Mouse (Mus musculus) urinary bladder, postnatal 25 days (tissue): ENCODE results near the gene Clec16a.

Source experiments
- DNase-seq: peaks from one replicate; pipeline ENCODE4 v3.0.0; 2022; ENCODE audit warnings: low spot score

The Clec16a gene

DNA sequence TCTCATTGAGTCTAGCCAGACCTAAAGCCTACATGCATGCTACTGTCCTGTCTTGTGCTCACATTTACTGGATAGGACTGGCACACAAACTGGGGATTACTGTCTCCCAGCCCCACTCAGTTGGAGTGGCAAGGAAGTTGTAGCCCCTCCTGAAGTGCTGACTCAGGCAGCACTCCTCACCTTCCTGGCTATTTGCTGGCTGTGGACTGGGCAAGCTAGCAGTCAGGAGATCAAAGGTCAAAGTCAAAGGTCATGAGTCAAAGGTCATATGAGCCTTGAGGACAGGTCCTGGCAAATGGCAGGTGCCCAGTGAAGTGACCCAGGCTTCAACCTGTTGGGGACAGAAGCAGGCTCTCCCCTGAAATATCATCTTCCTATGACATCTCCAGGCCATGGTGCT lies 99.1 kb downstream of the Clec16a start:
- DNase-seq = no peak

DNA sequence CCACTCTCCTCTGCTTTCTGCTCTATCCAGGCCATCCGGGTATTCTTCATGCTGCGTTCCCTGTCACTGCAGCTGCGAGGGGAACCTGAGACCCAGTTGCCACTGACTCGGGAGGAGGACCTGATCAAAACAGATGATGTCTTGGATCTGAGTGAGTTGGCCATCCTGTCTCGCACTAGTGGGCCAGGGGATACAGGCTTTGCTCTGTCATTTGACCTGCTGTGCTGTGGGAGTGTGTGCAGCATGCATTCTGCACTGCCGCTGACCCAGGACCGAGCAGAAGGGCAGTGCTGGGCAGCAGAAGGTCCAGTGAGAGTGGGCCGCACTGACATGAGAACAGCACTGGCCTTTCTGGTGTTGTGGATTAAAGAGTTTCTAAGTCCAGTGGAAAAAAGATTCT lies 99.6 kb downstream of the Clec16a start:
- DNase-seq = no peak

DNA sequence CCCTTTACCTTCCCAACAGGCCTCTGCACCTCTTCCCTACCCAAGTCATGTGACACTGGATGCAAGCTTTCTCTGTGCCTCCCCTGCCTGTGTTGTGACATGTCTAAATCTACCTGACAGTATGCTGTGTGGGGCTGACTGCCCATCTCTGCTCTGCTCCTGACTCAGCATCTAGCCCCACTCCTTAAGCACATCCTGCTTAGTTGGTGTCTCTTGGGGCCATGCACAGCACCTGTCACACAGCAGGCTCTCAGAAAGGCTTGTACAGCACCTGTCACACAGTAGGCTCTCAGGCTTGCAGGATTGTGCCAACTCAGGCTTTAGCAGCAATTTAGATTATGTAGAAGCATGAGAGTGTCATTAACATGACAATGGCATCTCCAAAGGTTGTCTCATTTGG lies 106.7 kb downstream of the Clec16a start:
- DNase-seq = no peak

DNA sequence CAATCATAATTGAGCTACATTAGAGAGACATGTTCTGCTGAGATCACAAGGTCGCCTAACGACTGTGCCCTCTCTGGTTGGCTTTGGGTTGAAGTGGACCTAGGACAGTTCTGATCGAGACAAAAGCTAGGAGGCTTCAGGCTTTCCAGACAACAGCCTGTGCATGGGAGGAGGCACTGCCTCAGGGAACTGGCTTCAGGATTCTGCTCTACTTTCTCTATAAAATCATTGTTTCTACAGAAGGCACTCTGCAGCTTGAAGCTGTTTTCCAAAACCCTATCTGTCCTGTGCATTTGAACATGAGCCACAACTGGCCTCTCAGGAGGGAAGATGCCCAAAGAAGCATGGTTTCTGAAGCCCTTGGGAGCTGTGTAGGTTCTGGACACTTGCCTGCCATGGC lies 107.8 kb downstream of the Clec16a start:
- DNase-seq = no peak

DNA sequence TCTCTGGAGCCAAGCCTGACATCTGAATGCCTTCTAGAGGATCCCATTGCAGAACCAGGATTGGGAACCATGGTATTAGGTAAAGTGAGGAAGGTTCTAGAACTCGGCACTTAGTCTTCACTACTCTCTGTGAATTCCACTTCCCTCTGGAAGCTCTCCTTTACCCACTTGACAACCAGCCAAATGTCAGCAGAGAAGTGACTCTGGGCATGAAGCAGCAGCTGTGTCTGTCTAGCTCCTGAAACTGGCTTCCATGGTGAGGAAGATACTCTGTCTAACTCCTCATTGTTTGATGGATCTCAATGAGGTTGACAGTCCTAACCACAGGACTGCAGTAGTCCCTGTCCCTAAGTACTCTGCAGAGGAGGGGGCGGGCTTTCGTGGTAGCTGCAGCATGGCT lies 110.1 kb downstream of the Clec16a start:
- no peak for DNase-seq

DNA sequence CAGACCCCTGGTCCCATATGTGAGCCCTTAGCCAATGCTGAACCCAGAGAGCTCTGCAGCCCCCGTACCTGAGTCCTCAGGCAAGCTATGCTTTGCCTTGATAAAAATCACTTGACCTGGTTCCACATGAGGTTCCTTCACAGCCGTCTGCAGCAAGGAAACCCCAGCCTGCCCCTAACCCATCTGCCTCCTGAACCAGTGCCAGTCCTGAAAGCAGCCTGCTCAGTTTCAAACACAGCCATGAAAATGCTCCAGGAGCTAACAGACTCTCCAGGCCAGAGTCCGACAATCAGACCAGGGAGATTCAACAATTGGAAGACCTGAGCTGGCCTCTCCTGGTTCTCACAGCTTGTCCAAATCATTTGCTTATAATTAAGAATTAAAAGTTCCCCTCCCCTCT lies 110.8 kb downstream of the Clec16a start:
- no peak for DNase-seq

DNA sequence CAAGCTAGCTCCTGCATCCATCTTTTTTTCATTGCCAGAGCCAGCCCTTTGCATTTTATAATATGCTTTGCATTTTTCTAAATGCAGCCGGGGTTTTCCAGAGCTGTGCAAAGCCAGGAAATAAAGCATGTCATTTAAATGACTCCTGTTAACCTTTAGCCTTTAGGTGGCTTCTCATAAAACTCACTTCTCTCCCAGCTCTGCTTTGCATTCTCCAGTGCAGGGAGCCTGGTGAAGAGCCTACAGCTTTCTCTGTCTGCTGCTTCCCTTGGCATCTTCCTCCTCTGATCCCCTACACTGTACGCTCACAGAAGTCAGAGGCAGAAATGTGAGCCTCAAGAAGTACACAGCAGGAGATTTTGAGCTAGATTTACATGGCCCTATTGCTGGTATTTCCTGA lies 111.3 kb downstream of the Clec16a start:
- no peak for DNase-seq

DNA sequence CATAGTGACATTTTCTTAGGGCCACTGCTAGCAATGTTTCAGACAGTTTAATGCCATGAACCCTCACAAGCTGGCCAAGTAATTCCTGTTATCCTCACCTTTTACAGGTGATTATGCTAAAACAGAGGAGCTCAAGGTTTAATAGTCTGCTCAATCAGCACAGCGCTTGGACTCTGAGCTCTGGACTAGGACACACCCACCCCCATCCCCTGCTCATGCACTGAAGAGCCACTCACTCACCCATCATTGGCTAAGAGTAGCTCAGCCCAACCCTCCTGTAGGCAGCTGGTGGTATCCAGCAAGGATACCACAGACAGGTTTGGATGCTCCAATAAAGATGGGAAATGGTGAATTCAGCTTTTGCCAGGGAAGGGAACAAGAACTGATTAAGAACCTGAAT lies 111.8 kb downstream of the Clec16a start:
- no peak for DNase-seq

DNA sequence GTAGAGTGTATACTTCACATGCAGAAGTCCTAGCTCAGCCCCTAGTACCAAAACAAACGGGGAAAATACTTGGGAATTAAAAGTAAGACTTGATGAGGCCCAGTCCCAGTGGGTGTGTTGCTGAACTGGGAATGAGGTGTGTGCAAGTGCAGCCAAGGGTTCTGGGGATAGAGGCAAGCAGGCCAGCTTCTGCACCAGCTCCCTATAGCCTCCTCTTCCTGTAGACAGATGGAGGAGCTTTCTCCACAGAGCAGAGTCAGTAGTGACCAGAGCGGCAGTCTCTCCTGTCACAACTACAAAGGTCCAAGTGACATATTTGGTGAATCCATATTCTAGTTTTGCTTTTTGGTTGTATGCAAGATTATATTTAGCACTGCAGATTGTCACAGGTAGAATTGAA lies 114.1 kb downstream of the Clec16a start:
- DNase-seq = no peak

DNA sequence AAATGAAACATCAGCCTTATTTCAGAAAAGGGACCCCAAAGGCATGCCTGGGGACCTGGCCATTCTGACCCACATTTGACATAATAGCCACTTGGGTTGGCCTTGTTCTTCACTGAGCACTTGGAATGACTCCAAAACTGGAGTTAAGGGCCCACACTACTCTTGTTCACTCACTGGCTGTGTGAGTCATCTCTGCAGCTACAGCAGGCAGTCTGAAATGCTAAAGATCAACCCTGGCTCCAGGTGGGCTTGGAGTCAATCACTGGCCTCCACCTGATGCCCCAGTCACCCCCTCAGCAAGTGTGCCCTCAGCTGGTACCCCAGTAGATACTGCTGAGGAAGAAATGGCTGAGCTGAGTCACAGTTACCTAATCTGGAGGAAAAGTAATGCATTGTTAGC lies 115.4 kb downstream of the Clec16a start:
- DNase-seq = no peak

DNA sequence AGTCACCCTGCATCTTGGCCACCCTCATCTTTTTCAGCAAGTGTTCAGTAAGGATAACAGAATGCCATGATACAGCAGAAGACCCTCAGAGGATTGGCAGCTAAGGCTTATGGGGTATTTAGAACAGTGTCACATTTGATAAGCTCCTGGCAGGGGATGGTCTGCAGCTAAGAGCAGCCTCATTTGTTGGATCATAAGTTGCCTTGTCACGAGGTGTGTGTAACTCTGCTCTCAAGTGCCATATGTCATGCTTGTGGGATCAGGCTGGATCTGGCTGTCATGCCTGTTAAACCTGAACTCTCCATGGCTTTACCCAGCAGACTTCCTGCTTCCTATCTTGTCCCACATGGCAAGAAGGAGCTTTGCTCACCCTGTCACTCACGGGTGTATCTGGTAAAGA lies 116.2 kb downstream of the Clec16a start:
- DNase-seq = no peak

DNA sequence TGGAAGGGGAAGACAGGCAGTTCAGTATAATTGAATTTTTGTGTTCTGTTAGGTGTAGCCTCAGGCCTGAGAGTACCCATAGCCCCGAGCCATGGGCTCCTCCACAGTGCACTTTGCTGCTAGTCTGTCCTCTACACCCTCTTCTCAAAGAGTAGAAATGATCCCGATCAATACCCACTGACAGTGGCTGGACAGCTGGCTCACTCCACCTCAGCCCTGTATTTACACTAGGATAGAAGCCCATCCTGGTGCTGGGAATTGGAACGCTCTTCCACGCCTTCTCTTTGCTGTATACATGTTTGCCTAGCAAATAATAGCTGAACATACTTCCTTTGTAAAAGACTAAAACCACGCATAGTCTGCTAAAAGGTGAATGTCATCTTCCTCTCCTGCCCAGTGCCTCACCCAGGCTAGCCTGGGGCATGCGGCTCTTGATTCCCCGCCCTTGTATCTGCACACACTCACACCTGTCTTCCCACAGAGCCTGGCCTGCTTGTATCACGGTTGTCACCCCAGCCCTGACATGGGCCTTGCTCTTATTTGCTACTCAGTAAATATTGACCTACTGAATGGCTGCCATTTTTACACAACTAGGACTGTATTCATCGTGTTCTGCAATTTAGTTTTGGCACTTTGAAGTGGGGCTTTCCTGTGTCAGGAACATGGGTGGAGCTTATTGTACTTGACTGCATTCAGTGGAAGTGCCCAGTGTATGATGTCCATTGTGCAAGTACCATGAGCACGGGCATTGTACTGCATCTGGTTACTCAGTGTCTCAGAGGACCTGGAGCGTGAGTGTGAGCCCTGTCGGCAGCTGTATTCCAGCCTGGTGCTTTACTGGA lies 119.0 kb downstream of the Clec16a start:
- no peak for DNase-seq

DNA sequence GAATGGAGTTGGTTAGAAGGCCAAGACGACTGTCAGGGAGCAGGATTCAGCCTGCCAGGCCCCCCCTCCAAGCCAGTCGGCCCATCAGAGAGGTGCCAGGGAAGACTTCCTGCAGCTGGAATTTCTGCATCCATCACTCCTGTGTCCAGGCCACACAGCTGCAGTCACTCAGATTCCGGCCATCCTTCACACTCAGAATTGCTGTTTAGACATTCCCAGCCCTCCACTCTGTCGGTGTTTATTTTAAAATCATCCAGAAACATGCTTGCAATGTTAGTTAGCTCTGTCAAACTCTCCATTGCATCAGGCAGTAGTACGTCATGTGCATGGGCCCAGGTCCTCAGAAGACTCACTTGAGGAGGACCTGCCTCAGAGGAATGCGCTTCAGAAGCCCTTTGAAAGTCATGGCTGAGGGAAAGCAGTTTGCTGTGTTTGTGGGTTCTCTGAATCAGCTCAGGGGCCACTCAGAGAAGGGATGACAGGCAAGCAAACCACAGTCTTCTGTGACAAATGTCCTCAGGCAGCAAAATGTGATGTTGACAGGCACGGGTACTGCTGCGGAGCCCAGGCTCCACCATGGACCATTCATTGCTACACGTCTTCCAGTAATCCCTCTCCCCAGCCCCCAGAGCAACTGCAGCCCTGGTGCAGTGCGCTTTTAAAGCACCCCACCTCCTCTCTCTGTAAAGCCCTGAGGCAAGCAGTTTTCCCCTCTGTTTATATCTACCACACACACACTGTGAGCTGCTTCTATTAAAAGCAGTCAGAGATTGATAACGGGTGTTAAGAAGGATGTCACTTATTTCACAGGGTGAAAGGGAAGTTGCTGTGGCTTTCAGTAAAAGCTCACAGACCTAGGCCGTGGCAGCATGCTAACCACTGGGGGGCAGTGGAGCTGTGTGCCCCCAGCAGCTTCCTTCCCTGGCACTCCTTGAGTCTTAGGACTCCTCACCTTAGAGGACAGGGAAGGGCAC lies 120.1 kb downstream of the Clec16a start:
- DNase-seq = no peak

DNA sequence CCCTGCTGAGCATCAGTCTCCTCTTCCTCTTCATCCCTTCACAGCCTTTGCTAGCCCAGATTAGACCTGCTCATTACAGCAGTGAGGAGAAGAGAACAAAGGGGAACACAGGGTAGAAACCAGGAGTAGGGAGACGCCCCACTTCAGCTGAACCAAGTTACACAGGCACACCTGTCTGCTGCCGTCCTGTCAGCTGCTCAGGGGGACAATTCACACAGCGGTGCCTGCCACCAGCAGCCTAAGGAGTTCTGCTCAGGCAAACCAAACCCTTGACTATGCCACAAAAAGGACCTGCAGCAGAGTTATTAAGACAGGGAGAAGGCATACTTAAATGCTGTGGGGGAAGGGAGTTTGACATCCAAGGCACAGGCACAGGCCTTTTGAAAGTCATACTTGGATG lies 121.6 kb downstream of the Clec16a start:
- DNase-seq = no peak

DNA sequence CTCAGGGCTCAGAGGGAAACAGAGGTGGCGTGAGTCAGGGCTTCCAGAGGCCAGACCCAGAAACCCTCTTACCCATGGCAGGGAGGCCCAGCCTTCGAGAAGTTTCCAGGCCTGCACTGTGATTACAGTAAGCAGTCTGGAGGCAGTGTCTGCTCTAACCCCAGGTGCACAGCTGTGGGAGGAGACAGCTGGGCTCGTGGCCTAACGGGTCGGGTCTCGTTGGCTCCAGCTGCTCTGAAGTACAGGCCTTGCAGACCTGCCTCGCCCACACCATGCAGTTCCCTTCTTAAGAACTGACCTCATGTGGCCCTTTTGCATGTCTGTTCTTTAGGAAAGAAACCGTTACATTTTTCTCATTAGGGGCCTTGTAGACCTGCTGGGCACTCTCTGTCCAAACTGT lies 123.3 kb downstream of the Clec16a start:
- no peak for DNase-seq

DNA sequence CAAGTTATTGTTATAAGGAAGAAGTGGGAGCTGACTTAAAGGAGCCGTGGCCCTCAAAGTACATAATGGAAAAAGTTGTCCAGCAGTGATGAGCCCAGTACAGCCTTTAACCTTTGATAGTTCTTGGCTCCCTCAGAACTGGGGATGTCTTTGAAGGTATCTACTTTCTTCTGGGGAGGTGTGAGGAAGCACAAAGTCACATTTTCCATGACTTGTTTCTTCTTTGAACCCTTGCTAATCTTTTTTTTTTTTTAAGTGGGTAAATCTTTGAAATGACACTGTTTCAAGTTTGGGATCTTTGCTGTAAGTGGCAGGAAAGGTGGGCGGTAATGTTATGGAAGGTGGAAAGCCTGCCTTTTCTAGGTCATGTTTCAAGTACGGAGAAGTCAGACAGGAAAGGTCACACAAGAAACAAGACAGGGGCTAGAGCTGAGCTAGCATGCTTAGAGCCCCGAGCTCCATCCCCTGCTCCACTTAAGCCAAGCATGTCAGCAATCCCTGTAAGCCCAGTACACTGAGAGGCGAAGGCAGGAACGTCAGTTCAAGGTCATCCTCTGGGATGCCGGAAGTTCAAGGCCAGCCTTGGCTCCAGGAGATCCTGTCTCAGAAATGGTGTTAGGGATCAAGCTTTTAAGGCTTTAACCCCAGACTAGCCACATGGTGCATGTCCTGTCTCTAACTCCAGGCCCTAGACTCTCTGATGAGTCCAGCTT lies 124.0 kb downstream of the Clec16a start:
- no peak for DNase-seq

DNA sequence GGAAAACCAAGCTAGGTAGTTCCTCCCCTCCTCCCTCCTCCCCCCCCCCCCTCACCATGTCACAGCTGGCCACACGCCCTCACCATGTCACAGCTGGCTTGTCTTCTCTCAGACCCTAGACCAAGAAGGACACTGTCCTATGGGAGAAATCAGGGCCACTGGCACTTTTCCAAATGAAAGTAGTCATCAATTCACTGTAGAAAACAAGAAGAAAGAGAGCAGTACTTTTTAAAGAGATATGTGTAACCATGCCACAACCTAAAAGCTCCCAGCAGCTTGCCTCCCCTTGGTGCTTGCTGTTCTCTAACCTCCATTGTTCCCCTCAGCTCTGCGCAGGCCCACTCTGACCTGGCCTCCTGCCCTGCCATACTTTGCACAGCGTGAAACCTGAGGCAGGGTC lies 124.8 kb downstream of the Clec16a start:
- no peak for DNase-seq

DNA sequence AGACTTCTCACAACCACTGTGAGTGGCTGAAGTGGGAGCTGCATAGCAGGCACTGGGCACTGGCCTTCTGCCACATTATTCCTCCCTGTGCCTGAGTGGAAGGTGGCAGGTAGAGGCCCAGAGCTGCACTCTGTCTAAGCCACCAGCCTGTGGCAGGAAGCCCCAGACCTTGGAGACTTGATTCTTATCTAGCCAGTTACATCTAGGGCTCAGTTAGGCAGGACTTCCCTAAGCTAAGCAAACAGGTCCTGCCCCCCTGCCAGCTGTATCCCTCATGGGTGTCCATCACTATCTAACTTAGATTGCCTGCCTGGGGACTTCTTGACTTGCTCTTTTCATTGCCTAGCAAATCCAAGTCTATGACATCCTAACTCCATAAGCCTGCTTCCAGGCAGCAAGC lies 127.4 kb downstream of the Clec16a start:
- DNase-seq = no peak

DNA sequence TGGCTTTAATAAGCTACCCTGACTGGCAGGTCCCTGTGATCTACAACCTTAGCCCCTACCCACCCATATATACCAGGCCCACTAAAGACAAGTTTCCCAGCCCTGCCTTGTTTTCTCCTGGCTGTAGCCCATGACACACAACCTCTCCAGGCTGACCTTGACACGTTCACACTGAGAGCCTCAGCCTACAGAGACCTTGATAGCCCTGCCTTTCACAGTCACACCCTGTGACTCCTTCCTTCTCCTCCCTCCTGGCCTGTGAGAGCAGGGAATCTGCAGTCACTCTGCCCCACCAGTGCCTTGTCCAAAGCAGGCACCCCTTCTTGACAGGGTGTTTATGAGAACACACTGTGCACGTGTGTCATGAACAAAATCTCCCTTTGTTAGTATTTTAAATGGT lies 128.9 kb downstream of the Clec16a start:
- no peak for DNase-seq

DNA sequence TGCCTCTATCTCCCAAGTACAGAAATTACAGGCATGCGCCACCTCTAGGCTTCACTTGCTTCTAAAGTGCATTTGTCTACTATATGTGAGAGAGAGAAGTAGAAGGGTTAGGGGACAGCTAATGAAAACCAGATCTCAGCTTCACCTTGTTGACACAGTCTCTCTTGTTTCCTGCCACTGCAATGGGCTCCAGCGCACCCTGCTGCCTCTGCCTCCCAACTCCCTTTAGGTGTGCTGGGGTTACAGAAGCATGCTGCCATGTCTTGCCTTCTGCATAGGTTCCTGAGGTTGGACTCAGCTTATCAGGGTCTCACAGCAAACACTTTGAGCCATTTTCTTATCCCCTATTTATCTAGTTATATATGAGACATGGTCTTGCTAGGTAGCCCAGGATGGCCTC lies 129.8 kb downstream of the Clec16a start:
- DNase-seq = no peak

DNA sequence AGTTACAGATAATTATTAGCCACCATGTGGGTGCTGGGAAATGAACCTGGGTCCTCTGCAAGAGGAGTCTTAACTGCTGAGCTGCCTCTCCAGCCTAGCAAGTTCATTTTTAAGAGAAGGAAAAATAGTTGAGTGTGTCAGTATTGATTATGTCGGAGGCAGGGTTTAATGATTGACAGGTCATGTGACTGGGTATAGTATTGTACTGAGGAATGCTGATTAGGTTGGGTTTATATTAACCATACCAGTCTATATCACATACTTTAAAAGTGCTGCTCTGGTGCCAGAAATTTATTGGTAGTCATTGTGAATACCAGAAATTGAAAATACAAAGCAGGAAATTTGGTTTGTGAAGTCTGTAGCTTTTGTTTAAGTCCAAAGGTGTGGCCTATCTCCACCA lies 130.5 kb downstream of the Clec16a start:
- DNase-seq = no peak

DNA sequence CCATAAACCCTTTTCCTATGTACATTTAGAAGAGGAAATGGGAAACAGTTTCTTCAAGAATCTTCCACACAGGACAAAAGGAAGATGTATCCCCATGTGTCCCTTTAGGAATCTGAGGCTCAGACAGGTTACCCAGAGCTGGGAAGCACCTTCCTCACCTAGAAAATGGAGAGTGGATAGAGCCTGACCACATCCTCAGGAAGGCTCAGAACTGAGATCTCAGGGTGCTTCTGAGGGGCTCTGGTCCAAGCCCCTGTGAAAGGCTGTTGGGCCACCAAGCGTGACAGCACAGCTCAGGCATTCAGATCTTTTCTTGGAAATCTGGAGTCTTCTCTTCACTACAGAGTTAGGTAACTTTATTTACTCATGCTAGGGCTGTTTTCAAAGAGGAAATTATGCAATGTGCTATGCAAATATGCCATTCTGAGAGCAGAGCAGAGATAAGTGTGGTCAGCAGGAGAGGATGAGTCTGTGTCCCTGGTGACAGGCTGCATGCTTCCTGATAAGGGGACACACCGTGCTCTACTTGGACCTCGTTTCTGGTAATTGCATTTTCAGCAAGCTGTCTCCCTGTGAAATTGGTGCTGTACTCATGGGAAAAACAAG lies 131.4 kb downstream of the Clec16a start:
- DNase-seq = no peak
